Mouse (Mus musculus) ES-Bruce4 (cell line): ENCODE measurements around the gene Rdh5.

Experiments used
- CTCF ChIP-seq: IDR thresholded peaks from one replicate; pipeline ENCODE4 v1.8.1; 2011; ENCODE audit warnings: low read depth, low read length
- EP300 ChIP-seq: IDR thresholded peaks from 2 replicates; pipeline ENCODE4 v1.6.1; 2011; ENCODE audit warnings: low read depth, low read length; ENCODE audit not compliant: insufficient read depth
- POLR2A ChIP-seq: IDR thresholded peaks from one replicate; pipeline ENCODE4 v1.8.1; 2011; ENCODE audit warnings: low read length; ENCODE audit not compliant: insufficient read depth

DNA sequence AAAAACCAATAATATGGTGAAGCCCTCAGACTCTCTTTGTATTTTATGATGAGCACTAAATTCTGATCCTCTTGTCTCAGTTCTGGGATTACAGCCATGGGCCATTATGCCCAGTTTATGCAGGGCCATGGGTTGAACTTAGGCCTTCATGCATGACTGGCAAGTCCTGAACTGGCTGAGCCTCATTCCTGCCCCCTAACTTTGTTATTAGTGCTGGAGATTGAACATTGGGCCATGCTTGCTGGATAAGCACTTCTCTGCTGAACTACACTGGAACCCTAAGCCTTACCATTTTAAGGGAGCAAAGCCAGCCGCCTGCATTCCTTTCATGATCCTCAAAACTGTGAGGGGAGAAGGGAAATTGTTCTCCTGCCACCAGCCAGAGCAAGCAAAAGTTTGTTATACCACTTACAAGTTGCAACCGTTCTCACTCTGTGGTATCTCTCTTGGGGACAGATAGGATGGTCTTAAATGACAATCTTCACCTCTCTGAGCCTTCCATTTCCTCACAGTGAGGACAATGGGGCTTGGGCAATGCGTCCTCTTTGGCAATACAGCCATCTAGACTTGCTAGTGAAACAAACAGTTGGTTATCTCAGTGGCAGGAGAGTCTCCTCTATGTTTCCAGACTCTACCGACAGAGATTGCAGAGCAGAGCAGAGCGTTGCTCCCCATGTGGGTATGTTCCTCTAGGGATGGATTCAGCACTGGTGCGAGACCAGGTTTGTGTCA, 22.8 kb downstream of the Rdh5 start:
- no peak for TF ChIP-seq CTCF
- no peak for TF ChIP-seq POLR2A
- TF ChIP-seq EP300 = no peak
